ENCODE assay signal across 8 mouse cellular contexts in the genomic region with DNA sequence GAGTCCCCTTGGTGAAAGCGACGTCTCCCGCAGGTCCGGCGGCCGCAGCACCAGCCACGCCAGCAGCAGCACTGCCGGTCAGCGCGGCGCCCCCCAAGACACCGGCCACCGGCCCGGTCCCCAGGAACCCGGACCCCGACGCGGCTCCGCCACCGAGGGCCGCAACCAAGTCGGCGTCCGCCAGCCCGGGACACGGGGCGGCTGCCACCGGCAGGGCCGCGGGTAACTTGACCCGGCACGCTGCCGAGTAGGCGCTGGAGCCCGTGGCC. TPM values are rescaled to one million over a fixed set of nuclear protein-coding genes. Genes with fewer than 3 reads are reported as not detected.
DNase-seq lines count a peak whose midpoint lies in the region; ATAC-seq and TF ChIP-seq lines count a peak whose summit lies in the region.

No protein-coding gene starts in this region.

- peak overlapping the region; percentile 64 for H3K4me2 ChIP-seq in heart, embryonic 14.5 days (ENCODE audit: low read length)
- H3K4me2 ChIP-seq in forebrain, postnatal 0 days (ENCODE audit: low read depth), result peak overlapping the region; percentile 47

- peak overlapping the region; percentile 75 to 95 for H3K4me3 ChIP-seq in heart, embryonic 14.5 days (ENCODE audit: control insufficient read depth in 1 of 2, insufficient read depth in 1 of 2, low read depth in 1 of 2, low read length in 2 of 2)
- H3K4me3 ChIP-seq in G1E (ENCODE audit: low read depth, low read length) (peak overlapping the region; percentile 98), macrophage (ENCODE audit: inconsistent target) (peak overlapping the region; percentile 70)
- H3K4me3 ChIP-seq in forebrain, postnatal 0 days (ENCODE audit: low read depth, low read length), result peak overlapping the region; percentile 95

- H3K27ac ChIP-seq in heart, embryonic 14.5 days (replicated peaks in 1 of 2; ENCODE audit: control insufficient read depth in 1 of 2, insufficient read depth in 1 of 2, low read depth in 2 of 2, low read length in 2 of 2), result peak overlapping the region; percentile 81 to 99
- H3K27ac ChIP-seq in forebrain, postnatal 0 days (ENCODE audit: low read depth, low read length), result peak overlapping the region; percentile 99
- peak overlapping the region; percentile 58; the same call in 1 of the 2 replicates for H3K27ac ChIP-seq in macrophage

- no peak for DNase-seq in heart, postnatal 36 days
- DNase-seq in G1E (ENCODE audit: low spot score), result no peak
- DNase-seq in forebrain, postnatal 0 days, result no peak
- DNase-seq in cerebellum, adult 8-10 months, result no peak
- no peak for DNase-seq in kidney, adult 8-10 months
- DNase-seq in cerebellum, postnatal 25 days, result no peak

- H3K79me2 ChIP-seq in macrophage (ENCODE audit: inconsistent target), result peaks cover 47% of the 10 kb centered on the region

- intact Hi-C loops in heart, postnatal 36 days (cut with DNase I), result loop anchor here (5.0 kb wide), 1 partner anchor 81 kb away; no protein-coding TSS in a partner anchor

- H3K4me1 ChIP-seq in heart, embryonic 14.5 days (ENCODE audit: control insufficient read depth in 2 of 2, insufficient read depth in 2 of 2, low read length in 2 of 2), result no peaks in the 10 kb centered on the region
- peaks cover 12% of the 10 kb centered on the region for H3K4me1 ChIP-seq in G1E (ENCODE audit: insufficient read depth, low read depth, low read length)
- peaks cover 4% of the 10 kb centered on the region; the same call in 1 of the 2 replicates for H3K4me1 ChIP-seq in forebrain, postnatal 0 days (ENCODE audit: insufficient read depth)

- H3K36me3 ChIP-seq in heart, embryonic 14.5 days (ENCODE audit: control insufficient read depth, insufficient read depth, low read length), result no peaks in the 10 kb centered on the region
- H3K36me3 ChIP-seq in G1E (replicated peaks), result no peaks in the 10 kb centered on the region
- H3K36me3 ChIP-seq in forebrain, postnatal 0 days (ENCODE audit: insufficient read depth), result no peaks in the 10 kb centered on the region
- H3K36me3 ChIP-seq in macrophage (ENCODE audit: inconsistent target), result no peaks in the 10 kb centered on the region

- TF ChIP-seq CTCF in G1E (IDR thresholded peaks at IDR 0.05; ENCODE audit: low read depth, low read length), result no peak
- no peak for TF ChIP-seq CTCF in forebrain, postnatal 0 days (IDR thresholded peaks at IDR 0.05; ENCODE audit: low read depth)

- no peaks in the 10 kb centered on the region for H3K9me3 ChIP-seq in heart, embryonic 14.5 days (ENCODE audit: control insufficient read depth, low read length)
- H3K9me3 ChIP-seq in G1E (replicated peaks), result no peaks in the 10 kb centered on the region
- H3K9me3 ChIP-seq in forebrain, postnatal 0 days (ENCODE audit: low read length), result no peaks in the 10 kb centered on the region

- ATAC-seq in heart, embryonic 14.5 days (ENCODE audit: insufficient number of reproducible peaks, insufficient read depth, low FRiP score, low read depth), result 0 out of 2 replicates have a peak, but pooled peaks have one; percentile 3
- ATAC-seq in G1E (ENCODE audit: extremely low read depth, insufficient number of reproducible peaks, low FRiP score, poor library complexity, severe bottlenecking), result no peak
- ATAC-seq in forebrain, postnatal 0 days, result no peak

- peak overlapping the region; percentile 99 for H3K9ac ChIP-seq in heart, embryonic 14.5 days (ENCODE audit: low read length)
- peak overlapping the region; percentile 94 for H3K9ac ChIP-seq in forebrain, postnatal 0 days

- WGBS in heart, embryonic 14.5 days, result 1% methylated on average over 21 of the region's 35 CpGs
- WGBS in forebrain, postnatal 0 days, result under 1% methylated on average over 30 of the region's 35 CpGs
- WGBS in macrophage (ENCODE audit: missing documents), result 0% methylated on average over 29 of the region's 35 CpGs

- no peaks in the 10 kb centered on the region for H3K27me3 ChIP-seq in heart, embryonic 14.5 days (ENCODE audit: control insufficient read depth, insufficient read depth, low read length)
- H3K27me3 ChIP-seq in G1E (ENCODE audit: insufficient read depth, low read length), result no peaks in the 10 kb centered on the region
- H3K27me3 ChIP-seq in forebrain, postnatal 0 days (ENCODE audit: insufficient read depth, low read length), result no peaks in the 10 kb centered on the region

RNA-seq across cellular contexts. Expression of a gene that starts 0.4 kb away (rescaled TPM):
- polyA plus RNA-seq in heart, embryonic 14.5 days (2014; fragmentation: Nextera tagmentation; extraction: Ambion mirVana), result 48.5 and 53.8 TPM in 2 replicates
- total RNA-seq in heart, postnatal 36 days (2021), result 10 to 100 TPM; 26.6 to 28.1 TPM
- total RNA-seq in G1E (2014; fragmentation: Nextera tagmentation) (261 and 283 TPM in 2 replicates), G1E (2017) (232 and 270 TPM in 2 replicates)
- polyA plus RNA-seq in G1E (2012) (14.1 TPM in 2 replicates), macrophage (2018) (45.4 to 57.8 TPM (median 53.8 TPM) in 3 replicates)
- 97.3 and 123 TPM in 2 replicates for total RNA-seq in forebrain, postnatal 0 days (2014; rRNA removed)
- polyA plus RNA-seq in forebrain, postnatal 0 days (2015; fragmentation: Nextera tagmentation; extraction: Ambion mirVana), result 33.2 and 44.1 TPM in 2 replicates
- total RNA-seq in macrophage (2018; cell fraction: chromatin; rRNA removed), result 100 to 1,000 TPM in 23 of 26 experiments, 10 to 100 TPM in 3; 69.0 to 310 (median 171) TPM
- total RNA-seq in macrophage (2018; cell fraction: cytosol; rRNA removed), result 10 to 100 TPM; 27.7 to 63.6 (median 42.0) TPM
- 100 to 1,000 TPM in 11 of 26 experiments, 10 to 100 TPM in 15; 40.4 to 200 (median 85.7) TPM for total RNA-seq in macrophage (2018; cell fraction: nucleus; rRNA removed)
